Mouse (Mus musculus) frontal cortex, postnatal 10 days (tissue): ENCODE measurements around the gene Ly6c2.
A peak's percentile ranks its signal among the peaks of the same experiment; 100 is the strongest.
"Not testable (repeated sequence)": the region's sequence is repeated elsewhere in the genome, so short reads cannot be mapped to it uniquely, and the experiment has no call there.

Experiments used
- DNase-seq, 2 experiments: peaks; one replicate each; pipeline ENCODE4 v3.0.0; 2022; ENCODE audit warnings: low spot score in 2 of 2, mixed read lengths in 1 of 2

The Ly6c2 gene

GRCm38 (mm10) chr15:75111861-75112630, at the start of gene Ly6c2:
TSS of gene Ly6c2 (minus strand) at chr15:75111970.
- not testable (repeated sequence) for DNase-seq

- DNase-seq = no peak
These were observed 45.9 kb upstream of the Ly6c2 start for GRCm38 (mm10) chr15:75157646-75158045.

DNA sequence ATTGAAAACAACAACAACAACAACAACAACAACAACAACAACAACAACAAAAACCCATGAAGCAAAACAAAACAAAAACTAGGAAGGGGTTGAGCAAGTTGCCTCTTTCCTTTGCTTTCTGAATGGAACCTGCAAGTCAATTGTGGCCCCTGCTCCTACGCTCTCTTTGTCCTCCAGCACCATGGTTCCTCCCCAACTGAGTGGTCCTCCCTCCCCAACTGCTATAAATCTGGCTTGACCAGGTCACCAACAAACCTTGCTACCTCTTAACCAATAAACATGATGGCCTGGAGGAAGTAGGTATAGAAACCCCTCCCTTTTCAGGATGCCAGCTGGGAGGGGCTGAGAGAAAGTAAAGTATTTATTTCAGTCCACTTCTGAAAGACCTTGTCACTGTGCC, 43.2 kb upstream of the Ly6c2 start, which contains the start of gene Ly6g:
Ly6g (plus strand) TSS at position 301 of the 400 bp plus-strand sequence.
- no peak for DNase-seq

DNA sequence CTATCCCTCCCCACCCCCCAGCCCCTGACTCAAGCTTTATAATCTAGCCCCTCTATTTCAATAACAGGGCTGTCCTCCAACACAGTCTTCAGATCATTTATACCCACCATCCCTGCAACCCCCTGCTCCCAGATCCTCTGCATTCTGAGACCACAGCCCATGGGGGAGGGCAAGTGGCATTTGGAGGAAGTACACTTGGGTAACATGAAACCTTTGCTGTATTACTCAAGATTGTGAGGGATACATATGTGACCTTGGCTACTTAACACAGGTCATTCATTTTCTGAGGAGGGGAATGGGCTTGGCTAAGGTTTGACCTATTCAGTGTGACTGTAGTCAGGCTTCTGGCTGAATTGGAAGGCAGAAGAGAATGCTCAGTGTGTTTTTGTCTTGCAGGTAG, 41.3 kb upstream of the Ly6c2 start:
- DNase-seq = no peak

- DNase-seq = no peak
These were observed 32.0 kb upstream of the Ly6c2 start for GRCm38 (mm10) chr15:75143735-75144134.

DNA sequence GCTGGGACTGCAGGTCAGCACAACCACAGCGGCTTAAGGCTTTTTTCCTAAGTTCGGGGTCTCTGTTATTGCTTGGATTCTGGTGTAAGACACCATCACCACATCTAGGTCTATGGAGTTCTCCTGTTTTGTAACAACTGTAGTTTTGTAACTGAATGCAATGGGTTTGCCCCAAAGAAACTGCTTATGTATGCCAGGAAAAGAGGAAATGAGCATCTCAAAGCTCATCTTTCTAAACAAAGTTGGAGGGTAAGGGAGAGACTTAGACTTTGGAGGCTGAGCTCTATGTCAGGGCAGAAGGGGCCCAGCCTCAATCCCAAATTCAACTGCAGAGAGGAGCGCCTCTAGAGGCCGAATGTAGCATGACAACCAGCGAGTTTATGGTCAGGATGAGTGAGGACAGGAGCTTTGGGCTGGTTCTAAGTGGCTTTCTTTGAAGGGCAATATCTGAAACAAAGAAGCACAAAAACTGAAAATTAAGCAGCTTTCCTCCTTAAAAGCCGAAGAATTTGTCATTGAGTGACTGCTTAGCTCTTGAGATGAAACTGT, 30.1 kb upstream of the Ly6c2 start:
- DNase-seq = not testable (repeated sequence)

GRCm38 (mm10) chr15:75137739-75138138, 26.0 kb upstream of the Ly6c2 start:
- DNase-seq = not testable (repeated sequence)

GRCm38 (mm10) chr15:75135090-75135783, 23.5 kb upstream of the Ly6c2 start:
- DNase-seq = not testable (repeated sequence)

GRCm38 (mm10) chr15:75132346-75132745, 20.6 kb upstream of the Ly6c2 start:
- not testable (repeated sequence) for DNase-seq

- DNase-seq = no peak
These were observed 8.3 kb upstream of the Ly6c2 start for GRCm38 (mm10) chr15:75120066-75120465.

DNA sequence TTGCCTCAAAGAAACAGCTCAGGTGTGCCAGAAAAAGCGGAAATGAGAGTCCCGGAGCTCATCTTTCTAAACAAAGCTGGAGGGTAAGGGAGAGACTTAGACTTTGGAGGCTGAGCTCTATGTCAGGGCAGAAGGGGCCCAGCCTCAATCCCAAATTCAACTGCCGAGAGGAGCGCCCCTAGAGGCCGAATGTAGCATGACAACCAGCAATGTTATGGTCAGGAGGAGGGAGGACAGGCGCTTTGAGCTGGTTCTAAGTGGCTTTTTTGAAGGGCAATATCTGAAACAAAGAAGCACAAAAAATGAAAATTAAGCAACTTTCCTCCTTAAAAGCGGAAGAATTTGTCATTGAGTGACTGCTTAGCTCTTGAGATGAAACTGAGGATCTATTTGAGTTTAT, 7.0 kb upstream of the Ly6c2 start:
- DNase-seq = peak in 1 of 2 experiments; percentile 8

DNA sequence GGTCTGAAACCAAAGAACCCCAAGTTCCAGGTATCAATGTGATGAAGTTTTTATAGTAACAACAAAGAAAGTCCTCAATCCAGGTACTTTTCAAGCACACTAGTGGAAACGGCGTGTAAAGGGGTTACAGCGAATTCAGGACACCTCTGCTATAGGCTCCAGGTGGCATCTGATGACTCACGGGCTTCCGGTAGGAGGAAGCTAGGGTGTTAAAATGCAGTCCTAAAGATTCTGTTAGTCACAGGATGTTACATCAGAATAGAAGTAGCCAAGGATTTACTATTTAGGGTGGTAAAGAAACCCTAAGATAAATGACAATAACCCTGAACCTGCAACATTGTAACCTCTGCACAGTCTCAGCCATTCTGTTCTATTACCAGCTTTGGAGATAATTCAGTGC, 5.7 kb upstream of the Ly6c2 start:
- not testable (repeated sequence) for DNase-seq

DNA sequence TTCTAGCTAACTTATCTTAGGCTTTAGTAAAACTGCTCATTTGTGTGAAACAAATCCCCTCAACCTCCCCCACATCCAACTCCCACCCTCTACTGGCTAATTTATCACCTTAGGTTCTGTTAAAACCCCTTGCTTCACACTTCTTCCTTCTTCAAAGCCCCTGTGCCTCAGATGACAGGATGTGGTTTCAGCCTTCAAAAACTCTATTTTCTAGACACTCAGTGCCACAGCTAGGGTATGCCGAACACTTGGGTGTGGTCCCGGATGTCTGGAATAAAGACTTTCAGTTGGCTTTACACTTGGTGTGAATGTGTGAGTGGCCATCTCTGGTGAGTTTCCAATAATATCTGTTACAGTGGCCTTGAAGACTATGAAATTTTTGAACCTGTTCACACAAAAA, 4.8 kb upstream of the Ly6c2 start:
- no peak for DNase-seq

DNA sequence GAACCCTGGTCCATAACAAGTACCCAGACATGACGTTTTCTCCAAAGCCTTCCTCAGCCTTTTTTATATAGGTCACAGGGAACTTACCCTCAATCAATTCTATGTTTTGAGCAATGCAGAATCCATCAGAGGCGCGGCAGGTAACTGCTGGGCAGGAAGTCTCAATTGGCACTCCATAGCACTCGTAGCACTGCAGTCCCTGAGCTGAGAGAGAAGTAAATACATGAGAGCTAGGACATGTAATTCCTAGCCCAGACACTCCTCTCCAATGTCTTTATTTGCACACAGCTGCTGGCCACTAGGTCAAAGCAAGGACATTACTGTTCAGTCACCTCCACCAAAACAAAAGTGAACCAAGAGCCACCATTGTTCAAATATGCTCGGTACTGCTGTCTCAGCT, 1.3 kb downstream of the Ly6c2 start:
- DNase-seq = not testable (repeated sequence)

DNA sequence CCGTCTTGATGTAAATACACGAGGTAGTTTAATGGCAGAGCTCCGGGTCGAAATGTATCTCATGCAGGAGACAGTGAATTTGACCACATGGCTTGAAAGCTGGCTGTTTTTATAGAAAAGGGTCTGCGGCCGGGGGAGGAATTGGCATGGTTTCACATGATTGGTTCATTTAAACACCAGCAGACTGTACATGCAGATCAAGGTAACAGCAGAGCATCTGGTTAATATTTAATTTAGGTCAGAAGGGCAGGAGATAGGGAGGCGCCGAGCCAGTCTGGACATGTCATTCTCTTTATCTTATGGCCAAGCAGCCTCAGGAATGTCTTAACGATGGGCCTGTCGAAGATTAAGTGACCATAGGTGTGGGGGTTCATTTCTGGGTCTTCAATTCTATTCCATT, 12.5 kb downstream of the Ly6c2 start:
- no peak for DNase-seq

DNA sequence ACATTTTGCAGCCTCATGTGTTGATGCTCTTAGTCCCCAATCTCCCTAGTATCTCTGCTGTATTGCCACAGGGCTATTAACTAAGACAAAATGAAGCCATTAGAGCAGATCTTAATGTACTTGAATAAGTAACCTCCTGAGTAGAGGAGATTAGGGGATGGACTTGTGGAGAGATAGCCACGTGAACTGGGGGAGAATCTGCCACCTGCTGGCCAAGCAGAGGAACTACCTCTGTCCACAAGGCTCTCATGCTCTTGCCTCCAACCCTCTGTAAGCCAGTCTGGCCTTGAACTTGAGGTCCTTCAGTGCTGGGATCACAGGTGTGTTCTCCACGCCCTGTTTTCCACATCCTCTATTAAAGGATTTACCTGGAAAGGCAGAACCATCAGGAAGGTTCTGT, 23.7 kb downstream of the Ly6c2 start:
- DNase-seq = not testable (repeated sequence)

DNA sequence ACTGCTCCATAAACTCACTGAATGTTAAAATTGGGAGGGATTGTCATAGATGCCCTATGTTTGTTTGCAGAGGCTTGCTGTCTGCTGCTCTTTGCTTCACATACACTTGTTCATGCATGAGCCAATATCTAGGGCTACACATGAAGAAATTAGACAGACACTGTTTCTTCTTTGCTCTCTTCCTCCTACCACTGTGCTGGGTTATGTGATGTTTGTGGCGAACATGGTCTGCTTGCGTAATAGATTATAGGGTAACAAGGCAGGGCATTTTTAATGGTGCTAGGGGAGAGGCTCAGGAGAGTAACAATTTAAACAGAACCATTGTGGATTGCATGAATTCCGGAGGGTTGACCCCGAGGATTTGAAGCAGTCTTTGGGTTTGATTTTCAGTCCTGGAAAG, 41.8 kb downstream of the Ly6c2 start:
- DNase-seq = no peak

GRCm38 (mm10) chr15:75062030-75062574, 49.7 kb downstream of the Ly6c2 start:
- peak in 1 of 2 experiments; percentile 27 for DNase-seq

DNA sequence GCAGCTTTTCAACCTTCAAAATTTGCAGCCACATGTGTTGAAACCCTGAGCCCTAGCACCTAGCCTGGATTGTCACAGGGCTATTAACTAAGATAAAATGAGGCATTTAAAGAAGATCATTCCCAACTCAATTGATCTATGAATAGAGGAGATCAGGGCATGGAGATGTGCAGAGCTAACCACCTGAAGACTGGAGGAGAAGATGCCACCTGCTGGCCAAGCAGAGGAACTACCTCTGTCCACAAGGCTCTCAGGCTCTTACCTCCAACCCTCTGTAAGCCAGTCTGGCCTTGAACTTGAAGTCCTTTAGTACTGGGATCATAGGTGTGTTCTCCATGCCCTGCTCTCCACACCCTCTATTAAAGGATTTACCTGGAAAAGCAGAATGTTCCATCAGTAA, 51.3 kb downstream of the Ly6c2 start:
- no peak for DNase-seq
